Mouse (Mus musculus): Measurements from ENCODE around the gene Ppl.

Ppl gene

GRCm38 (mm10) chr16:5036649-5037234 is 95.5 kb downstream of the Ppl start:
- DNase-seq (ENCODE audit: inconsistent ontology term), result no peak

Data from Muller cell, postnatal 12 days (primary cell).